Mouse (Mus musculus): Measurements from ENCODE around the gene Hcrtr1. TPM values are rescaled to one million over a fixed set of nuclear protein-coding genes. Genes with fewer than 3 reads are reported as not detected.

Hcrtr1 gene
- not detected for total RNA-seq (2021)
- long read RNA-seq, experiment 1: 0 reads
- long read RNA-seq, experiment 2: 0 reads

GRCm38 (mm10) chr4:130139214-130139492 is at the start of gene Hcrtr1:
Gene Hcrtr1, minus strand, starts transcription at chr4:130139359.
- no peak for DNase-seq

DNA sequence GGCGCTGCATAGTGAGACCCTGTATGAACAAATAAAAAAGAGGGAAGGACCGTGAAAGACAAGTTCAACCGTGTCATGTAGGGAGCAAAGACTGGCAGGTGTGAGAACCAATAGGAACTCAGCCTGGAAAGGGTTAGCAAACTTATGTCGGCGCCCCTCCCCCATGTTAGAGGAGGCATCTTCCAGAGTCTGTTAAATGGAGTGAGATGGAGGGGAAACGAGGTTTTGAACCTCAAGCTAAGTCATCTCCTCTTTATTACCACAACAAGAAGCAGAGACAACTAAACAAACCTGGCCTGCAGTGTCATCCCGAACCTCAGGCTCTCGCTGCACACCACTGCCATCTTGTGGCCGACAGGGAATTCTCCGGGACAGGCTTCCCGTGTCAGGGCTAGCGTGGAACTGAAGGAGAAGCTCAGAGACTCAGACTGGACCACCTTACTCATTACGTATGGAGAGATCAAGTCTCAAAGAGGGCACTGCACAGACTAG is 49.7 kb upstream of the Hcrtr1 start:
- peak; percentile 85 for DNase-seq

DNA sequence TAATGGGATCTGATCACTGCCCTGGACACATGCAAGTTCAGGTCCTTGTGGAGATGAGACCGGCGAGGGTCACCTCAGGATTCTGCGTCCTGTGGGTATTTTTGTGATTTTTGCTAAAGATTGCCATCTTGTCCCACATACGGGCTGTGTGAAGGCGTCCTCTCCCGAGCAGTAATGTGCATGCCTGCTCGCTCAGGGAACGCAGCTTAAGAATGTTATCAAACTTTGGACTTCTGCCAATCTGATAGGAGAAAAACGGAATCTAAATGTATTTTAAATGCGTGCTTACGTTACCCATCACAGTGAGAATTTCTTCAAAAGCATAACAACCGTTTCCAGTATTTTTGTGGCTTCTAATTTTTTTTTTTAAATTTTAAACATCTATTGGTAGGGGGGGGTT is 47.7 kb upstream of the Hcrtr1 start:
- no peak for DNase-seq

- DNase-seq: no peak
Measured at GRCm38 (mm10) chr4:130186450-130186849, 47.3 kb upstream of the Hcrtr1 start.

- DNase-seq: no peak
Measured at GRCm38 (mm10) chr4:130183879-130184278, 44.7 kb upstream of the Hcrtr1 start.

- DNase-seq: no peak
Measured at GRCm38 (mm10) chr4:130183023-130183422, 43.9 kb upstream of the Hcrtr1 start.

GRCm38 (mm10) chr4:130181886-130182285 is 42.7 kb upstream of the Hcrtr1 start:
- DNase-seq: no peak

DNA sequence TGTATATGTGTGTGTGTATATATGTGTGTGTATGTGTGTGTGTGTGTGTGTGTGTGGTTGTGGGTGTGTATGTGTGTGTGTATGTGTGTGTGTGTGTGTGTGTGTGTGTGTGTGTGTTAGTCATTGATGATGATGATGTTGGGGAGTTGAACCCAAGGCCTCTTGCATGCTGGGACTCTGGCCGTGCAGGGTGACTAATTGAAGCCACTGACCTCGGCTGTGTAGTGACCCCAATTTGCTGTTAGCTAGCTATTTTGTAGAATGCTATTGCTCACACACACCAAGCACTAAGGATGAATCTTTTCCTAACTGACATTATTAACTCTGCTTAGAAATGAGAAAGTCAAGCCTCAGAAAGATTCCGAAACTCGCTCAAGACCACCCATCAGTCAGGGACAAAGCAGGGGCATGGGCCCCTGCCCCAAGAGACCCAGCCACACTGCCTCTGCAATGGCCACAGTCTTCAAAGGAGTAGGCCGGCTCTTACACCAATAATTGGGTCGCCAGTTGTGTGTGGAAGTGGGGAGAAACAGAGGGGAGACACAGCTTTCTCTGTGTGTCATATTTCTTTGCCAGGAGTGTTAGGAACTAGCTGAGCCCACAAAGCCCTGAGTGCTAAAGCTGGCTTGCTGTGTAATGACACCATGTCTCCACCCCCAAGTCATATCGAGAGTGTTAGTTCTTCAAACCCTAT is 41.9 kb upstream of the Hcrtr1 start:
- DNase-seq: no peak

GRCm38 (mm10) chr4:130179876-130180275 is 40.7 kb upstream of the Hcrtr1 start:
- no peak for DNase-seq

DNA sequence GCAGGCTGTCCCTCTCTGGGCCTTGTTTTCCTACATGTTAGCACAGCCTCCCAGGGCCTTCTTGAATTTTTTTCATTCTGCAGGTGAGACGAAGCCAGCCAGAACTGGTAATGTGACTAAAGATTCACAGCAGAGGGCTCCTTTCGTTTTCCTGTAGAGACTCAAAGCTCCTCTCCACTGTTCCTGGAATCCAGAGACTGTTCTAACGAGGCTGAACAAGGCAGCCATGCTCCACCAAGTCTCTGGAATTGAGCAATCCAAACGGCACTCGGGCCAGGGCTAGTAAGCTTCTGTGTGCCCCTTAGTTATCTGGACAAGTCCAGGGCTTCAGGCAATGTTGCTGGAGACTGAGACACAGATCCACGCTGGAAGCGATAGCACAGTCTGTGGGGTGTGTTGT is 38.4 kb upstream of the Hcrtr1 start:
- DNase-seq: no peak

- DNase-seq: no peak
Measured at GRCm38 (mm10) chr4:130177087-130177486, 37.9 kb upstream of the Hcrtr1 start.

- DNase-seq: no peak
Measured at GRCm38 (mm10) chr4:130176156-130176720, 37.1 kb upstream of the Hcrtr1 start.

- DNase-seq: no peak
Measured at GRCm38 (mm10) chr4:130175072-130175711, 36.0 kb upstream of the Hcrtr1 start, which contains the start of gene Tinagl1. Gene Tinagl1, minus strand, starts transcription at chr4:130175122.

GRCm38 (mm10) chr4:130174335-130175031 is 35.3 kb upstream of the Hcrtr1 start:
- DNase-seq: peak; percentile 38

DNA sequence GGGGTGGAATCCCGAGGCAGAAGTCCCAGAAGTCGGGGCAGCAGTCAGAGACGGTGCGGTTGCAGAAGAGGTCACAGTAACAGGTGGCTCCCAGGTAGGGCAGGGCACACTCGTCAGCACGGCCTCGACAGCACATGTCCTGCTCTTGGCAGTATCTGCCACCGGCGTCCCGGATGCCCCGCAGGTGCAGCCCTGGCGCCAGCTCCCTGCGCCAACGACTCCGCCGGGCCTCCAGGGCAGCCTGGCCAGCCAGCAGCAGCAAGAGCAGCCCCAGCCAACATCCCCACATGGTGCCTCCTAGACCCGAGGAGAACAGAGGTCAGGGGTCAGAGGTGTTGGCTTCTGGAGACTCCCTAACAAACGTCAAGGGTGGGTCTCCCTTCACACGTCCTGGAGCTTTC is 34.8 kb upstream of the Hcrtr1 start:
- no peak for DNase-seq

- DNase-seq: no peak
Measured at GRCm38 (mm10) chr4:130173060-130173822, 34.1 kb upstream of the Hcrtr1 start.

DNA sequence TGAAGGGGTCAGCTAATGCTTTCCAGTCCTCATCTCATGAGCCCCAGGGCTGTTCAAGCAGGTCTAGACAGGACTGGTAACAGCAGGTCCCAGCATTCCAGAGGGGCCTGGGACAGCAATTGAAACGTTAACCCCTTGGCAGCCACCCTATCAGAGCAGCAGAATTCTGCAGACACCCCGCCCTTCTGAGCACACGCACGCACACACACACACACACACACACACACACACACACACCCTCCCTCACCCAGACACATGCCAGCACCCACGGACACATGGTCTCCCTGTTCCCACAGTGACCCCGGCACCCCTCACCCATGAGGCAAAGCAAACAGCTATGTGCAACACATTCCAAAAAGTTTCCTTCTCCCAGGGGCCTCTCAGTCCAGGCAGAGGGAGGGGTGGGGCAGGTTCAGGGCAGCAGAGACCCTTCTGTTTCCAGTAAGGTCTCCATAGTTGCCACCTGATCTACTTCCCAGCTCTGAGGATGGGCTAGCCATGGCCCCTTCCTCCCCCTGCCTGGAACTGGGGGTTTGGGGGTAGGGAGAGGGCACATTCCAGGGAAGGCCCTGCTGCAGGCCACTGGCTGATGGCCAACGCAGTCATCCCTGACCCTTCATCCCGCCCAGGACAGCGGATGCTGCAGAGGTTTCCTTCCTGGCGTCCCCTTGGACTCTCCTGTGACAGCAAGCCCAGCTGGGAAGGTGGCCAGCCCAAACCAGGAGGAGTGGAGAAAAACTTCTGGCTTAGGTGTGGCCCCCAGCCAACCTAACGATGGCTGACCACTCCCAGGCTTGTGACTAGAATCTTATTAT is 33.0 kb upstream of the Hcrtr1 start:
- DNase-seq: peak; percentile 54

DNA sequence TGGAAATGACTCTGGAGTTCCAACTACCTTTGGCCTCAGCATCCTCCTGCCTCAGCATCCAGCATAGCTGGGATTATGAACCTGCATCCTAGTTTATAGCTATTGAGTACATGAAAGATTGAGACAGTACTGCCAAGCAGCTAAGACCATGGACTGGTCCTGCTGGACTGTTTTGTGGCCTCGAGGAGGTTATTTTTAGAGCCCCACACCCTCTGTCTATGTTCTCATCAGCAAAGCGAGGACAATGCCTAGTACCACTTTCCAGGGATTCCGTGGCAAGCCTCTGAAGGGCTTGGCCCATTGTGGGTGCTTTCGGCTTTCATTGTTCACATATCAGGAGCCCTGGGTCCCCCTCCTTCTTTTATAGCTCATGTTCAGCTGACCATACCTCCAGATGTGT is 31.2 kb upstream of the Hcrtr1 start:
- no peak for DNase-seq

- no peak for DNase-seq
Measured at GRCm38 (mm10) chr4:130169411-130169971, 30.3 kb upstream of the Hcrtr1 start.

DNA sequence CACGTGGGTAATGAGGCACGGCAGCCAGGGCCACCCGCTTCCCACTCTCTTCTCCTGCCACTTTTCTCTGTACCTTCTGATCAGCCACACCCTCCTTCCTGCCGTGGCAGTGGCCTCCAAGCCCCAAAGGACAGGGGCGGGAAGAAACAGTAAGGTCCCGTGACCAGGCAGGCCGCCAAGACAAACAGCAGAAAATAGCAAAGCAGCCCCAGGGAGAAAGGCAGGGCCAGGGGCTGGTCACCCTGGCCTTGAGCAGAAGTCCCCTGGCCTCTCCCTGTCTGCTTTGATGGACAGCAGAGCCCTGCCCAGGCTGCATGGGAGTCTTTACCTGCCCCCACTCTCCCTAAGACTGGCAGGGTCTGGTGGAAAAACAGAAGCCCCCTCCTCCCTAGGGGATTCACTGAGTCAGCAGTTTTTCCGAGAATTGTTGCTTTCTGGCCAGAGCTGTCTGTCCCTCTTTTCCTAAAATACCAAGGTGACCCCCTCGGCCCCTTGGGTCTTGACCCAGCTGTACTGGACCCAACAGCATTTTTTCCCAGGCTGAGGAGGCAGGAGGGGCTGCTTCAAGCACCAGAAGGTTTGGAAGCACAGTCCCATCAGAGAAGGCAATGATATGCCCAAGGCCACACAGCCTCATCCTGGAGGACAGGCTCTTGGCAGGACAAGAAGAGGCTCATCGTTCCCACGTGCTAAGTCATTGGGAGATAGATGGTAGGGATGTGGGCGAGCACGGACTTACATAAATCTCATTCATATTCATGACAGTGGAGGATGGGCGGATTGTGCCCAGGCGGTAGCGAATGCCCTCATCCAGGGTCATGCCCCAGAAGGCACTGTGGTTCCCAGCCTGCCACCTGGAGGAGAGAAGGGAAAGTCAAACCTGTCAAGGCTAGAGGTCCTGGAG is 29.4 kb upstream of the Hcrtr1 start:
- DNase-seq: peak; percentile 66

Data from gastrocnemius, postnatal 10 days (tissue).